Mouse (Mus musculus) right cerebral cortex, adult 2 months (tissue): ENCODE results near the gene Thra.

Experiments
- DNase-seq, 2 experiments: peaks; one replicate each; pipeline ENCODE4 v3.0.0; 2021 to 2022; ENCODE audit warnings: low spot score in 2 of 2

Thra gene

GRCm38 (mm10) chr11:98745932-98746853 is 5.8 kb downstream of the Thra start:
- no peak for DNase-seq

- peak; percentile 95 for DNase-seq
Measured at GRCm38 (mm10) chr11:98746855-98747693, 6.6 kb downstream of the Thra start.

GRCm38 (mm10) chr11:98747804-98748505 is 7.5 kb downstream of the Thra start:
- no peak for DNase-seq

GRCm38 (mm10) chr11:98748506-98749416 is 8.3 kb downstream of the Thra start:
- peak in 1 of 2 experiments; percentile 37 for DNase-seq

- DNase-seq = peak; percentile 35 to 47
Measured at GRCm38 (mm10) chr11:98749716-98750115, 9.3 kb downstream of the Thra start.

GRCm38 (mm10) chr11:98750351-98751201 is 10.1 kb downstream of the Thra start:
- DNase-seq = peak; percentile 78 to 82

GRCm38 (mm10) chr11:98751221-98751782 is 10.9 kb downstream of the Thra start:
- no peak for DNase-seq

GRCm38 (mm10) chr11:98752562-98753140 is 12.2 kb downstream of the Thra start:
- DNase-seq = no peak

GRCm38 (mm10) chr11:98753264-98753663 is 12.8 kb downstream of the Thra start:
- no peak for DNase-seq

- DNase-seq = peak in 1 of 2 experiments; percentile 43
Measured at GRCm38 (mm10) chr11:98754151-98754620, 13.7 kb downstream of the Thra start.

GRCm38 (mm10) chr11:98754621-98755181 is 14.3 kb downstream of the Thra start:
- DNase-seq = peak; percentile 56 to 59

GRCm38 (mm10) chr11:98755726-98756380 is 15.4 kb downstream of the Thra start:
- no peak for DNase-seq

- no peak for DNase-seq
Measured at GRCm38 (mm10) chr11:98756711-98757110, 16.3 kb downstream of the Thra start.

GRCm38 (mm10) chr11:98761939-98762338 is 21.5 kb downstream of the Thra start:
- DNase-seq = no peak

GRCm38 (mm10) chr11:98762756-98763501 is 22.5 kb downstream of the Thra start:
- DNase-seq = peak; percentile 69 to 77

- DNase-seq = no peak
Measured at GRCm38 (mm10) chr11:98763502-98763861, 23.0 kb downstream of the Thra start.

GRCm38 (mm10) chr11:98764091-98764490 is 23.7 kb downstream of the Thra start:
- DNase-seq = no peak
